Mouse (Mus musculus) testis, adult 2 months (tissue): ENCODE measurements at regions not wholly inside any gene's neighbourhood (a gene's known extent, or its start where the extent isn't known, plus 50 kb on each side); places are given as distances from the start of the nearest gene placed in this dataset.

Experiments used
- H3K27ac ChIP-seq: fragments of 200-500 bp; 2 replicates; pipeline ENCODE4 v1.5.1; 2012; ENCODE audit warnings: low read depth, low read length; ENCODE audit not compliant: control insufficient read depth, insufficient read depth
- H3K27me3 ChIP-seq: fragments of 200-500 bp; 2 replicates; pipeline ENCODE4 v1.6.1; 2012; ENCODE audit warnings: mild to moderate bottlenecking, low read length, moderate library complexity; ENCODE audit not compliant: control insufficient read depth, insufficient read depth
- H3K36me3 ChIP-seq: fragments of 200-500 bp; 2 replicates; pipeline ENCODE4 v1.6.1; 2012; ENCODE audit warnings: mild to moderate bottlenecking, low read length; ENCODE audit not compliant: control insufficient read depth, insufficient read depth
- H3K4me1 ChIP-seq: fragments of 200-500 bp; 2 replicates; pipeline ENCODE4 v1.6.1; 2012; ENCODE audit warnings: low read length; ENCODE audit not compliant: control insufficient read depth, insufficient read depth
- H3K4me3 ChIP-seq: fragments of 200-500 bp; 2 replicates; pipeline ENCODE4 v1.5.1; 2012; ENCODE audit warnings: low read depth, mild to moderate bottlenecking, low read length, moderate library complexity, mixed read lengths; ENCODE audit not compliant: control insufficient read depth
- CTCF ChIP-seq: fragments of 200-500 bp; IDR thresholded peaks from 2 replicates; pipeline ENCODE4 v1.5.1; 2012; ENCODE audit warnings: low read depth, mild to moderate bottlenecking, inconsistent platforms, low read length, moderate library complexity; ENCODE audit not compliant: control insufficient read depth, insufficient read depth, insufficient replicate concordance
- POLR2A ChIP-seq: fragments of 200-500 bp; IDR thresholded peaks from 2 replicates; pipeline ENCODE4 v1.6.1; 2012; ENCODE audit warnings: low read depth, mild to moderate bottlenecking, inconsistent platforms, low read length, moderate library complexity; ENCODE audit not compliant: control insufficient read depth

- Histone ChIP-seq H3K27me3 (no peaks in the 10 kb centered on the region), H3K27ac (no peak overlapping the region), H3K4me1 (peaks cover 5% of the 10 kb centered on the region; the same call in 1 of the 2 replicates)
Observed at GRCm38 (mm10) chr7:37342613-37343012, 430.8 kb downstream of the Zfp536 start.

GRCm38 (mm10) chr7:37343021-37343593, 430.3 kb downstream of the Zfp536 start:
- TF ChIP-seq POLR2A (no peak), CTCF (no peak)
- Histone ChIP-seq H3K36me3 (no peaks in the 10 kb centered on the region), H3K27me3 (no peaks in the 10 kb centered on the region), H3K27ac (no peak overlapping the region), H3K4me3 (peak overlapping the region; percentile 30), H3K4me1 (peaks cover 5% of the 10 kb centered on the region; the same call in 1 of the 2 replicates)

More at GRCm38 (mm10) chr7:37342613-37343012, 430.8 kb downstream of the Zfp536 start:
- TF ChIP-seq POLR2A: no peak
- no peak for TF ChIP-seq CTCF
- Histone ChIP-seq H3K36me3 (no peaks in the 10 kb centered on the region), H3K4me3 (no peak overlapping the region)

DNA sequence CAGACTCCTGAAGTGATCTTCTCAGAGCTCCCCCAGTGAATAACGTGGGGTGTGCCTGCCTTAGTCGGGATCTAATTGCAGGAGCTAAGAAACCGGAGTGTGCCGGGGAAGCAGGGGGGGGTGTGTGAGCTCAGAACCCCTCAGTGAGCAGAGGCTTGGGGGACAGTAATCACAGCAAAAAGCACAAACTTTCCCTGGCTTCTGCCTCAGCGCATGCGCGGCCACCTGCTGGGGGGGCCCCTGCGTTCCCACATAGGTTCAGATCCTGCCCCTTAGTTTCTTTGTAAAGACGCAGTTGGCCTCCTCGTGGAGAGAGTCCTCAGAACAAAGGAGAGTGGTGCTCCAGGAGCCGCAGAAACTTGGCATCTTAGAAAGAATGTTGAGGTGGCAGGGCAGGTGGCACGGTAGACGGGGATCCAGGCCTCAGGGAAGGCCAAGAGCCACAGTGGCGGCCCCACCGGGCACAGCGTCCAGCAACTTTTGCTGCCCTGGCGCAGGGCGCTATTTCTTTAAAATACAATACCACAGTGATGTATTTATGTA, 429.7 kb downstream of the Zfp536 start:
- peaks cover 5% of the 10 kb centered on the region; the same call in 1 of the 2 replicates for H3K4me1 ChIP-seq
- no peak for TF ChIP-seq CTCF
- no peak for TF ChIP-seq POLR2A
- no peaks in the 10 kb centered on the region for H3K36me3 ChIP-seq
- no peak overlapping the region for H3K4me3 ChIP-seq
- no peaks in the 10 kb centered on the region for H3K27me3 ChIP-seq
- no peak overlapping the region for H3K27ac ChIP-seq

DNA sequence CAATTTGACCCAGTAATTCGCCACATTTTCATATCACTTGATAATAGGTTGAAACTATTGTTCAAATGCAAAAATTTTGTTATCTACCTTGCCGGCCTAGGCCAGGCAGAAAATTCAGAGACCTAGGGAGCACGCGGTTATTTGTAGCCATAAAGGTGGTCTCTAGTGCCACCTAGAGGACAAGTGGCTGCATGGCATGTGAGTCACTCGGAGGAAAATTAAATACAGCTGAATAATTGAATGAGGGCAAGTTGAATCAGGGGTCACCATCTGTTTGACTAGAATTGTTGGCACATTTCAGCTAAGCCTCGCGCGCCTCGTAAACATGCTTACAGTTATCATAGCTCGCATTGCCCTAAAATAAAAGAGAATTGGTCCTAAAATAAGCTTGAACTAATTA, 427.4 kb downstream of the Zfp536 start:
- TF ChIP-seq POLR2A: no peak
- TF ChIP-seq CTCF: peak; percentile 46; the same call in 1 of the 2 replicates
- no peaks in the 10 kb centered on the region for H3K27me3 ChIP-seq
- no peak overlapping the region for H3K27ac ChIP-seq
- no peaks in the 10 kb centered on the region for H3K36me3 ChIP-seq
- H3K4me3 ChIP-seq: no peak overlapping the region
- H3K4me1 ChIP-seq: peaks cover 5% of the 10 kb centered on the region; the same call in 1 of the 2 replicates

DNA sequence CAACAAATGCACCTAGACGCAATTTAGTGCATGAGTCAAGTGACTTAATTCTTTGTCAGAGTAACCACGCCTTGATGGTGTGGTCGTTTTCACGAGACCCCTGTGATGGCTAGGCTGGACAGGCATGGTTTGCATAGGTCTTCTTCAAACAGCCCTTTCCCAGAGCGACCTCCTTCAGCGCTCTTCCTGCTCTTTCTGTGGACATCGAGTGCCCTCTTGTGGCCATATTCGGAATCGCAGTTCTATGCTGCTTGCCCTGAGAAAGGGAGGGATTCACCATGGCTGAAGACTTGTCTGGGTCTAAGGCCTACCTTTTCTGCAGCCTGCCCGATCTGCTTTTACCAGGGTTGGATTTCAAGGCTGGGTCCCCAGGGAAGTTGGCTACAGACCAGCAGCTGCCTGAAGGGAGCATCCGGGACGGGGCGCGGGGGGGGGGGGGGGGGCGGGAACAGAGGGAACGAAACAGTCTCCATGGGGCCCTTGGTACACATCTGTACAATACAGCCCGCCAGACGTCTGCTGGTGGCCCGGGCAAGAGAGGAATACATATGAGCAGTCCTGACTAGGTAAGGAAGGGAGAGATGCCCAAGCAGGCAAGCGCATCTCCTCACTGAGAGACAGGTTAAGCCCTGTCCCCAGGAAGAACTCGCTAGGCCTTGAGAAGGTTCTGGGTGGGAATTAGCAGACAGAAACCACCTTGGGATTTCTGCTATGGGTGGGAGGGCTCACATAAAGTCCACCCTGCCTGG, 415.6 kb downstream of the Zfp536 start:
- Histone ChIP-seq H3K36me3 (no peaks in the 10 kb centered on the region), H3K4me1 (peaks cover 5% of the 10 kb centered on the region), H3K27me3 (no peaks in the 10 kb centered on the region), H3K27ac (no peak overlapping the region), H3K4me3 (no peak overlapping the region)
- TF ChIP-seq POLR2A (no peak), CTCF (peak; percentile 98)

DNA sequence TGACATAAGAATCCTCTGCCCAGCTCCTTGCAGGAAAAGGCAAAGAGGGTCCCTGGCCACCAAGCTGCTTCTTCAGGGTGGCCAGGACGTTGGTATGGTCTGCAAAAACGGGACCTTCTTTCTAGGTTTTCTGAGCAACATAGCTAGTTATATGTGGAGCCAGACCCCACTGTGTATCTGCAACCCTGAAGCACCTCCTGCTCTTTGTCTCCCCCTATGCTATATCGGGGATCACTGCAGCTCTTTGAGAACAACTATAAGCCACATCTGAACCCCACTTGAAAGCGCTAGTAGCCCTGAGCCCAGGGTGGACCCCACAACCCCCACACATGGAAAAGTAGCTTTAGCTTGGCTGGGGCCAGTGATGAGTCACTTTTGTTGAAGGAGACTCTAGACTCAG, 414.9 kb downstream of the Zfp536 start:
- H3K4me3 ChIP-seq: no peak overlapping the region
- H3K36me3 ChIP-seq: no peaks in the 10 kb centered on the region
- H3K4me1 ChIP-seq: peaks cover 5% of the 10 kb centered on the region
- H3K27me3 ChIP-seq: no peaks in the 10 kb centered on the region
- H3K27ac ChIP-seq: no peak overlapping the region
- TF ChIP-seq CTCF (no peak), POLR2A (no peak)

DNA sequence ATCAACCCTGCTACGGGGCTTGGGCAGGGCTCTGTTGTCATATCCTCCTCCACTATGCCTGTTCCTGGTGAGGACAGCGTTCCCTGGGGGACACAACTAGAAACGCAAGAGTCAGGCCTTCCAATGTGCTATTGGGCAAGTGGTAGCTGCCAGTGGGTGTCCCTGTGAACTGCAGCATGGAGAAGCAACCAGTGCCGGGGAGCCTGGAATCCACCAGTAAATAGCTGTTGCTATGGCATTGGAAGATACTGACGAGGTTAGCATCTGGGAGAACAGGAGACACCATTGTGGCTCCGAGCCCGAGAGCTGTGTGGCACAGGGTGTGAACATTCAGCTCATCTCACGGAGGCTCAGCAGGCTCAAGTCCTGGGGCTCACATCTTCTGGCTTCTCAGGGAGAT, 414.0 kb downstream of the Zfp536 start:
- Histone ChIP-seq H3K4me1 (peaks cover 5% of the 10 kb centered on the region), H3K4me3 (no peak overlapping the region), H3K36me3 (no peaks in the 10 kb centered on the region), H3K27ac (no peak overlapping the region), H3K27me3 (no peaks in the 10 kb centered on the region)
- TF ChIP-seq POLR2A (no peak), CTCF (no peak)

DNA sequence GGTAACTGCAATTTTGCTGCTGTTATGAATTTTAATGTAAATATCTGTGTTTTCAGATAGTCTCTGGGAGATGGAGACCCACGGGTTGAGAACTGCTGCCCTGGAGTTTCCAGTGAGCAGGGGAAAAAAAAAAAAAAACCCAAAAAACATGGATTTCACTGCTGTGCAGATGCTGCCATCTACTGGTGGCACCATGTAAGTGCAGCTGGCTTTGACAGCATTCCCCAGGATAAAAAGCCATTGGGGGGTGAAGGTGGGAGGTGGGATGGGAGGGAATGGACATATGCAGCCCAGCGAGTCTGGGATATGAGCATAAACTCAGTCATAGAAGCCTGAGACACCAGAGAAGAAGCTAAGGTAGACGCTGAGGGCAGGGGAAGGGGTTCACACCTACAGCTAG, 413.3 kb downstream of the Zfp536 start:
- Histone ChIP-seq H3K27ac (no peak overlapping the region), H3K4me3 (no peak overlapping the region), H3K36me3 (no peaks in the 10 kb centered on the region), H3K4me1 (peaks cover 5% of the 10 kb centered on the region), H3K27me3 (no peaks in the 10 kb centered on the region)
- TF ChIP-seq CTCF (peak; percentile 81), POLR2A (no peak)
